Mouse (Mus musculus) lung, embryonic 14.5 days (tissue): ENCODE data around the gene Hoxd4. TPM values are rescaled to one million over a fixed set of nuclear protein-coding genes. Genes with fewer than 3 reads are reported as not detected.
A peak's percentile ranks its signal among the peaks of the same experiment; 100 is the strongest.

Experiments used
- ATAC-seq: fragments of 200-750 bp; cut with Nextera tagmentation; 2 replicates; pipeline ENCODE4 v1.8.0; 2017; ENCODE audit warnings: mild to moderate bottlenecking, moderate TSS enrichment, moderate library complexity; ENCODE audit not compliant: insufficient read depth
- DNase-seq: peaks from one replicate; pipeline ENCODE4 v3.0.0-alpha.2; 2015
- H3K27ac ChIP-seq: fragments of 300-500 bp; sonication (generic); 2 replicates; pipeline ENCODE4 v1.5.1; 2014; ENCODE audit warnings: low read depth, mild to moderate bottlenecking, moderate library complexity
- H3K27me3 ChIP-seq: fragments of 300-500 bp; sonication (generic); 2 replicates; pipeline ENCODE4 v1.6.1; 2014; ENCODE audit warnings: low read length, control low read depth; ENCODE audit not compliant: insufficient read depth
- H3K36me3 ChIP-seq: fragments of 300-500 bp; sonication (generic); 2 replicates; pipeline ENCODE4 v1.6.1; 2014; ENCODE audit warnings: control low read depth; ENCODE audit not compliant: insufficient read depth
- H3K4me1 ChIP-seq: fragments of 300-500 bp; sonication (generic); 2 replicates; pipeline ENCODE4 v1.6.1; 2014; ENCODE audit warnings: antibody characterized with exemption, control low read depth; ENCODE audit not compliant: insufficient read depth
- H3K4me2 ChIP-seq: fragments of 300-500 bp; sonication (generic); 2 replicates; pipeline ENCODE4 v1.6.1; 2014; ENCODE audit warnings: mild to moderate bottlenecking
- H3K4me3 ChIP-seq: fragments of 300-500 bp; sonication (generic); 2 replicates; pipeline ENCODE4 v1.5.1; 2014; ENCODE audit warnings: low read depth, low read length
- H3K9ac ChIP-seq: fragments of 300-500 bp; sonication (generic); 2 replicates; pipeline ENCODE4 v1.6.1; 2014
- H3K9me3 ChIP-seq: fragments of 300-500 bp; sonication (generic); 2 replicates; pipeline ENCODE4 v1.6.1; 2016; ENCODE audit warnings: low read depth, low read length, control low read depth
- CTCF ChIP-seq: IDR thresholded peaks from 2 replicates; pipeline ENCODE4 v1.5.1; 2016; ENCODE audit warnings: antibody characterized with exemption, low read depth
- WGBS: fragments of 180-500 bp; shearing (Covaris S2); extraction: QIAGEN DNeasy Blood & Tissue Kit; methylation state at CpG from one replicate; pipeline ENCODE4 v1.1.7; 2014; 5-methylcytosine and 5-hydroxymethylcytosine counted together
- polyA plus RNA-seq: library from polyadenylated mRNA; unstranded; fragments of >200 nt; fragmentation: Nextera tagmentation; extraction: Ambion mirVana; gene quantifications from 2 replicates; pipeline ENCODE4 v1.2.1, GENCODE M21; 2014

The Hoxd4 gene
- polyA plus RNA-seq, 1 experiment from 2014 or later, result not detected

- TF ChIP-seq CTCF, result no peak
- H3K27ac ChIP-seq, result no peak overlapping the region
- peak; percentile 19; the same call in 1 of the 2 replicates for ATAC-seq
Observed at GRCm38 (mm10) chr2:74749337-74750121, 37.8 kb downstream of the Hoxd4 start.

GRCm38 (mm10) chr2:74750731-74751250, 39.1 kb downstream of the Hoxd4 start:
- no peaks in the 10 kb centered on the region for H3K4me1 ChIP-seq
- 35% methylated on average over 5 of the region's 5 CpGs for WGBS
- no peak for TF ChIP-seq CTCF

More at GRCm38 (mm10) chr2:74749337-74750121, 37.8 kb downstream of the Hoxd4 start:
- Histone ChIP-seq H3K4me2 (peak overlapping the region; percentile 54), H3K9ac (no peak overlapping the region), H3K4me1 (no peaks in the 10 kb centered on the region), H3K9me3 (no peaks in the 10 kb centered on the region), H3K4me3 (peak overlapping the region; percentile 18), H3K27me3 (peaks cover 100% of the 10 kb centered on the region), H3K36me3 (no peaks in the 10 kb centered on the region)
- WGBS, result under 1% methylated on average over 47 of the region's 47 CpGs
- DNase-seq, result no peak

GRCm38 (mm10) chr2:74751861-74752260, 40.1 kb downstream of the Hoxd4 start:
- H3K9ac ChIP-seq, result no peak overlapping the region
- H3K9me3 ChIP-seq, result no peaks in the 10 kb centered on the region
- no peak overlapping the region for H3K27ac ChIP-seq
- peaks cover 94% of the 10 kb centered on the region for H3K27me3 ChIP-seq
- no peak for DNase-seq
- no peak for ATAC-seq
- no peak overlapping the region for H3K4me3 ChIP-seq
- no peak for TF ChIP-seq CTCF
- H3K4me1 ChIP-seq, result no peaks in the 10 kb centered on the region
- 76% methylated on average over 1 of the region's 1 CpGs for WGBS
- no peaks in the 10 kb centered on the region for H3K36me3 ChIP-seq
- no peak overlapping the region for H3K4me2 ChIP-seq

More at GRCm38 (mm10) chr2:74750731-74751250, 39.1 kb downstream of the Hoxd4 start:
- H3K9ac ChIP-seq, result no peak overlapping the region
- DNase-seq (no peak), ATAC-seq (no peak)
- H3K4me3 ChIP-seq, result no peak overlapping the region
- H3K36me3 ChIP-seq, result no peaks in the 10 kb centered on the region
- H3K9me3 ChIP-seq, result no peaks in the 10 kb centered on the region
- no peak overlapping the region for H3K4me2 ChIP-seq
- no peak overlapping the region for H3K27ac ChIP-seq
- peaks cover 100% of the 10 kb centered on the region for H3K27me3 ChIP-seq

DNA sequence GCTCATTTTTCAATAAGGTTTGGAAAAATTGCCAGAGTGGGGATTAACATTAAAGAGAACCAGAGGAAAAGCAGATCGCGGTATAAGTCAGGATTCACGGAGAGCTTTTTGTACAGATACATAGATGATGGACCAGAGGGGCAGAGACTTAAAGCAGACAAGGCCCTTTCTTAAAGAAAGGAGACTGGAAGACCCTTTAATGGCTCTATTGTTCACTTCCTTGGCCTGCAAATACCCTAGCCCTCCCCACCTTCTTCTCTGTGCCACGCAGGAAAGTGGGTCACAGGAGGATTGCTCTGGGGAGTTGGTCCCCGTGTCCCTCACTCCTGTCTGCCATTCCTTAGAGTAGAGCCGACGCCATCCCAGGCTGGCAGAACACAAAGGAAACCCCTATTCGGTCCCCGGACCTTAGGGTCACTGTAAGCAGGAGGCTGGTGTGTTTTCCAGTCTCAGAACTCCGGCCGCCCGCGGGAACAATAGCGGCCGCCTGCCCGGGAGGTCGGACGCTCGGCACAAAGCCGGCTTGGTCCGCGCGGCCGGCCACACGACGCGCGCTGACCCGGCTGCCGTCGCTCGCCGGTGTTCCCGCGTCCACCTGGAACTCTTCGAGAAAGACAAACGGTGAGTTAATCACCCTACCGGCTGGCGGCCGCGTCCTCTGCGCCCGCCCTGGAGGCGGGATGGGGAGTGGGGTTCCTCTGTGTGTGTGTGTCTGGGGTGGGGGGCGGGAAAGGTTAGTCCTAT, 40.9 kb downstream of the Hoxd4 start:
- Histone ChIP-seq H3K4me1 (no peaks in the 10 kb centered on the region), H3K9me3 (no peaks in the 10 kb centered on the region), H3K36me3 (no peaks in the 10 kb centered on the region), H3K9ac (peak overlapping the region; percentile 32; the same call in 1 of the 2 replicates), H3K27ac (no peak overlapping the region), H3K4me3 (peak overlapping the region; percentile 29), H3K27me3 (peaks cover 94% of the 10 kb centered on the region), H3K4me2 (peak overlapping the region; percentile 56)
- ATAC-seq, result no peak
- DNase-seq, result no peak
- TF ChIP-seq CTCF, result no peak
- 5% methylated on average over 45 of the region's 45 CpGs for WGBS

GRCm38 (mm10) chr2:74753175-74753523, 41.4 kb downstream of the Hoxd4 start:
- Histone ChIP-seq H3K9ac (peak overlapping the region; percentile 32; the same call in 1 of the 2 replicates), H3K9me3 (no peaks in the 10 kb centered on the region), H3K36me3 (no peaks in the 10 kb centered on the region), H3K27ac (no peak overlapping the region), H3K4me2 (peak overlapping the region; percentile 56), H3K27me3 (peaks cover 94% of the 10 kb centered on the region), H3K4me3 (peak overlapping the region; percentile 29), H3K4me1 (no peaks in the 10 kb centered on the region)
- ATAC-seq, result no peak
- 1% methylated on average over 22 of the region's 25 CpGs for WGBS
- no peak for TF ChIP-seq CTCF
- DNase-seq, result no peak

DNA sequence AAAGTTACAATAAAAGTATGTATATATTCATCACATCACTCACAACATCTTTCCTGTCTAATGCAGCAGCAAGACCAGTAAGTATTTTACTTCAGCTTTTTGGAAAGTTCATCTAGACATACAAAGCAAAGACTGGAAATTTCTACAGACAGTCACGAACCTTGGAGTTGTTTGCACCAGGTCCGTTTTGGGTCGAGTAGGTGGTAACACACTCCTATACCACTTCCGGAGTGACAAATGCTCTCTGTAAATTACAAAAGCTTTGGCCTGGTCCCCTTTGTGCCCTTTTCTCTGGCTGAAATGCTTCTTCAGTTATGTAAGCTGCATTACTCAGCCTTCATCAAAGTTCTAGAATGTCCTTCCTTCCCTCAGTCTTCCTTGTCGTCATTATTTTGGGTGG, 42.0 kb downstream of the Hoxd4 start:
- ATAC-seq, result no peak
- Histone ChIP-seq H3K9ac (no peak overlapping the region), H3K27ac (no peak overlapping the region), H3K4me1 (no peaks in the 10 kb centered on the region), H3K4me2 (no peak overlapping the region), H3K36me3 (no peaks in the 10 kb centered on the region), H3K27me3 (peaks cover 94% of the 10 kb centered on the region), H3K9me3 (no peaks in the 10 kb centered on the region), H3K4me3 (no peak overlapping the region)
- DNase-seq, result no peak
- WGBS, result 27% methylated on average over 5 of the region's 5 CpGs
- TF ChIP-seq CTCF, result no peak

DNA sequence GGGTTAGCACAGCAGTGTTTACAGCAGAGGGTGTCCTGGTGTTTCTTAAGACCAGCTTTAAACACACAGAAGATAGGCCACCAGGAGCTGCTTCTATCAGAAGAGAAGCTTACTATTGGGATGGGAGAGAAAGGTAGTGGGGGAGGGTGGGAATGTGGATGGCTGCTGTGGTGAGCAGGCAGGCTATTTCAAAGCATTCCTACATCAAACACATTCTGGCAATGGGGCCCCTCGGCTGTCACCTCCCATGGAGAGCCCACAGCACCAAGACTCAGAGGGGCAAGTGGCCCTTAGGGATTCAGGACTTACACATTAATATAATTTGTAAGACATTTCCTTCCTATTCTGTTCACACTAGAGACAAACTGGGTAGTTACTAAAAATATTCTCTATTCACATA, 48.4 kb downstream of the Hoxd4 start:
- Histone ChIP-seq H3K9ac (no peak overlapping the region), H3K9me3 (no peaks in the 10 kb centered on the region), H3K27me3 (peaks cover 85% of the 10 kb centered on the region), H3K4me3 (no peak overlapping the region), H3K4me1 (peaks cover 7% of the 10 kb centered on the region; the same call in 1 of the 2 replicates), H3K36me3 (no peaks in the 10 kb centered on the region), H3K4me2 (no peak overlapping the region), H3K27ac (no peak overlapping the region)
- 4% methylated on average over 1 of the region's 1 CpGs for WGBS
- TF ChIP-seq CTCF, result no peak
- no peak for ATAC-seq
- no peak for DNase-seq
